Mouse (Mus musculus) olfactory bulb, adult 2 months (tissue): Measurements from ENCODE around the gene Asb2. TPM values are rescaled to one million over a fixed set of nuclear protein-coding genes. Genes with fewer than 3 reads are reported as not detected.

ENCODE experiments used
- H3K27ac ChIP-seq: fragments of 200-500 bp; 2 replicates; pipeline ENCODE4 v1.5.1; 2012; ENCODE audit warnings: low read depth, low read length; ENCODE audit not compliant: insufficient read depth
- H3K4me1 ChIP-seq: fragments of 200-500 bp; 2 replicates; pipeline ENCODE4 v1.6.1; 2012; ENCODE audit warnings: low read length; ENCODE audit not compliant: control insufficient read depth, insufficient read depth
- H3K4me3 ChIP-seq: fragments of 200-500 bp; 2 replicates; pipeline ENCODE4 v1.5.1; 2012; ENCODE audit warnings: mild to moderate bottlenecking, low read depth, low read length, moderate library complexity; ENCODE audit not compliant: insufficient read depth
- CTCF ChIP-seq: fragments of 200-500 bp; IDR thresholded peaks from 2 replicates; pipeline ENCODE4 v1.5.1; 2012; ENCODE audit warnings: low read depth, mild to moderate bottlenecking, low read length, moderate library complexity; ENCODE audit not compliant: insufficient read depth
- POLR2A ChIP-seq: fragments of 200-500 bp; IDR thresholded peaks from 2 replicates; pipeline ENCODE4 v1.6.1; 2012; ENCODE audit warnings: mild to moderate bottlenecking, low read depth, low read length, moderate library complexity; ENCODE audit not compliant: insufficient read depth
- WGBS: fragments of 180-500 bp; shearing (Covaris S2); methylation state at CpG from one replicate; pipeline ENCODE4 v1.1.7; 2018; 5-methylcytosine and 5-hydroxymethylcytosine counted together
- polyA plus RNA-seq: library from polyadenylated mRNA; stranded (reverse); fragments of >200 nt; gene quantifications from 2 replicates; pipeline ENCODE4 v1.2.4, GENCODE M21; 2012; ENCODE audit warnings: low replicate concordance; ENCODE audit not compliant: missing spikeins, insufficient read depth, insufficient read length

The Asb2 gene
- polyA plus RNA-seq, 1 experiment: not detected

- H3K27ac ChIP-seq: no peak overlapping the region
- TF ChIP-seq CTCF: no peak
- no peak for TF ChIP-seq POLR2A
- WGBS: 9% methylated on average over 25 of the region's 25 CpGs
Observed at GRCm38 (mm10) chr12:103314640-103315361, 41.0 kb downstream of the Asb2 start.

GRCm38 (mm10) chr12:103313871-103314639 lies 41.7 kb downstream of the Asb2 start:
- Histone ChIP-seq H3K27ac (no peak overlapping the region), H3K4me3 (no peak overlapping the region)

More at GRCm38 (mm10) chr12:103314640-103315361, 41.0 kb downstream of the Asb2 start:
- peak overlapping the region; percentile 26 for H3K4me3 ChIP-seq
- peaks cover 5% of the 10 kb centered on the region; the same call in 1 of the 2 replicates for H3K4me1 ChIP-seq

GRCm38 (mm10) chr12:103313274-103313673 lies 42.5 kb downstream of the Asb2 start:
- no peak overlapping the region for H3K27ac ChIP-seq
- WGBS: 75% methylated on average over 6 of the region's 6 CpGs
- TF ChIP-seq POLR2A (no peak), CTCF (no peak)
- peaks cover 5% of the 10 kb centered on the region; the same call in 1 of the 2 replicates for H3K4me1 ChIP-seq
- no peak overlapping the region for H3K4me3 ChIP-seq

More at GRCm38 (mm10) chr12:103313871-103314639, 41.7 kb downstream of the Asb2 start:
- H3K4me1 ChIP-seq: peaks cover 5% of the 10 kb centered on the region; the same call in 1 of the 2 replicates
- TF ChIP-seq POLR2A (no peak), CTCF (no peak)
- 47% methylated on average over 21 of the region's 21 CpGs for WGBS

GRCm38 (mm10) chr12:103311921-103312320 lies 43.9 kb downstream of the Asb2 start:
- Histone ChIP-seq H3K4me3 (no peak overlapping the region), H3K27ac (no peak overlapping the region), H3K4me1 (peaks cover 5% of the 10 kb centered on the region; the same call in 1 of the 2 replicates)
- TF ChIP-seq CTCF (no peak), POLR2A (no peak)
- WGBS: 95% methylated on average over 8 of the region's 8 CpGs

GRCm38 (mm10) chr12:103310744-103311267 lies 45.0 kb downstream of the Asb2 start, which contains the start of gene Fam181a:
Fam181a (plus strand) TSS chr12:103310975.
- TF ChIP-seq CTCF: no peak
- TF ChIP-seq POLR2A: no peak
- H3K27ac ChIP-seq: no peak within 1 kb of the TSS
- H3K4me3 ChIP-seq: no peak within 1 kb of the TSS
- WGBS: 90% methylated on average over 2 of the region's 2 CpGs
- H3K4me1 ChIP-seq: peaks cover 5% of the 10 kb centered on the region; the same call in 1 of the 2 replicates

- Histone ChIP-seq H3K4me3 (no peak overlapping the region), H3K4me1 (no peaks in the 10 kb centered on the region), H3K27ac (no peak overlapping the region)
- 20% methylated on average over 3 of the region's 3 CpGs for WGBS
- TF ChIP-seq CTCF (peak; percentile 70; the same call in 1 of the 2 replicates), POLR2A (no peak)
Observed at GRCm38 (mm10) chr12:103306720-103307119, 49.1 kb downstream of the Asb2 start.

GRCm38 (mm10) chr12:103306224-103306623 lies 49.6 kb downstream of the Asb2 start:
- WGBS: 30% methylated on average over 2 of the region's 2 CpGs
- Histone ChIP-seq H3K4me1 (peaks cover 2% of the 10 kb centered on the region; the same call in 1 of the 2 replicates), H3K4me3 (no peak overlapping the region), H3K27ac (no peak overlapping the region)
- TF ChIP-seq POLR2A (no peak), CTCF (no peak)

- WGBS: 95% methylated on average over 1 of the region's 1 CpGs
- Histone ChIP-seq H3K4me3 (no peak overlapping the region), H3K4me1 (peaks cover 4% of the 10 kb centered on the region; the same call in 1 of the 2 replicates), H3K27ac (no peak overlapping the region)
- TF ChIP-seq POLR2A: no peak
- no peak for TF ChIP-seq CTCF
Observed at GRCm38 (mm10) chr12:103302960-103303359, 52.8 kb downstream of the Asb2 start.
